Mouse (Mus musculus) myocyte (in vitro differentiated cells): ENCODE measurements around the gene Oit1.

Experiments used
- MYOD1 ChIP-seq, 3 experiments: IDR thresholded peaks; one replicate each; pipeline ENCODE4 v1.6.1; 2011; ENCODE audit warnings: control low read depth in 2 of 3, low read depth in 2 of 3, mild to moderate bottlenecking in 2 of 3, moderate library complexity in 1 of 3; ENCODE audit not compliant: insufficient read length in 2 of 3, control insufficient read depth in 1 of 3
- USF1 ChIP-seq: IDR thresholded peaks from one replicate; pipeline ENCODE4 v1.6.1; 2011; ENCODE audit warnings: low read depth, mild to moderate bottlenecking, control low read depth, moderate library complexity

DNA sequence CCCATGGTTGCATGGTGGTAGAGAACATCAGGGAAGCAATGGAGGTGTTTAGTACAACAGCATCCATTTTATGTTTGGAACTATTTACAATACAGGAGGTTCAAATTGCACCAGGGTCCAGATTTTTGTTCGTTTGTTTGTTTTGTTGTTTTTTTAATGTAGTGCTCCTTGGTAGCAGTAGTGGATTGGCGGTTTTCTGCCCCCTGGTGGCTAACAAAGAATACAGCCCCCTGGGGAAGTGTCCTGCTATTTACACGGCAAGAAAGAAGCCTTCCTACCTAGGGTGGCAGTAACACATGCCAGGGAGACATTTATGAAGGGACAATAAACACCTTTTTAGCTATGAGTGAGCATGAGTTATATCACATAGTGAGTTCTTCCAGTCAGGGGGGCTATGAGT lies 64.0 kb downstream of the Oit1 start:
- TF ChIP-seq USF1, result no peak
- TF ChIP-seq MYOD1 (IDR thresholded peaks at IDR 0.05; ENCODE audit: control insufficient read depth in 1 of 3, insufficient read length in 2 of 3, low read depth in 2 of 3), result no peak
